Mouse (Mus musculus): ENCODE measurements at regions not wholly inside any gene's neighbourhood (a gene's known extent, or its start where the extent isn't known, plus 50 kb on each side); places are given as distances from the start of the nearest gene placed in this dataset.

DNA sequence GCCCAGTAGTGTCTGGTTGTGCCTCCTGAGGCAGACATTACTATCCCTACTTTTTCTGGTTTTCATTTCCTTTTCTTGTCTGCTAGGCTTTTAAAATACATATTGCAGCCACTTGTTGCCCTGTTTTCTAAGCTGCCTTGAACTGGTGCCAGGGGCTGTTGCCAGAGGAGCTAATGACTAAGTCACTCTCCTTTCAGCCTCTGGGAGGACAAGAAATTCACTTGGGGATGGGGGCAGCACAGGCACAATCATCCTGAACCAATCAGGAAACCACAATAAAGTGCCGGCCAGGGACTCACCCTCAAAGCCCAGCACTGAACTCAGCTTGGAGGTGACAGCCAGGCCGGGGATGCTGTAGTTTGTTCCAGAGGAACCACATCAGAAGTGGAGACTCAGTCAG, 740.3 kb downstream of the Dhx35 start:
- no peak for DNase-seq (ENCODE audit: low read depth)

DNA sequence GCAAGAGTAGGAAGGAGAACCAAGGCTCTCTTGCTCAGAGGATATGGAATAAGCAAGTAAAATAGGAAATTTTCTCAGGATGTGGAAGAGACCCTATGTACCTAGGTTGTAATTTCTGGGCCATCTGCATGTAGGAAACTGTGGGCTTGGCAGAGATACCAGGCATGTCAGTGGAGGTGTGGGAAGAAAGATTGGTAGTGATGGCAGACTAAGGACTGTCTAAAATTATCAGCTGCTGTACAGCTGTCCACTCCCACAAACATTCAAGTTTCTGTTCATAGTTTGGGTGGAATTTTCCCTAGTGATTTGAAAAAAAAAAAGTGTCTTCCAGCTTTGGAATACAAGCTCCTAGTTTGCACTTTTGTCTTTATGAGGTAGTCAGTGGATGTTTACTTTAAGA, 744.7 kb downstream of the Dhx35 start:
- no peak for DNase-seq (ENCODE audit: low read depth)

DNA sequence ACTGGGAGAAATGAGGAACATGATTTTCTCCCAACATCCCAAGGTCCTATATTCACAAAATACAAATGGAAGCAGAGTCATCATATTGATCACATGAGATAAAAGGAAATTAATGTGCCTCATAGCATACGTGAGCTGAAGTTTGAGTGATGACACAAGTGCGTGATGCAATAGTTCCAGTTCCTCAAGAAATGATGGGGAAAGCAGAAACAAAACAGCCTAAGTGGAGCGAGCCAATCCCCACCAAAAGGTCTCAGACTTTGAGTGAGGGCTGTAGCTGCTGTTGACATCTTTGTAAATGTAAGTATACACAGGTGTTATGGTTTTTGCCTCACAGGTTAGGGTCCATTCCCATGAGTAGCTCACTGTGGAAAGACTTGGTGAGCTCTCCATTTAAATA, 763.0 kb downstream of the Dhx35 start:
- no peak for DNase-seq (ENCODE audit: low read depth)

DNA sequence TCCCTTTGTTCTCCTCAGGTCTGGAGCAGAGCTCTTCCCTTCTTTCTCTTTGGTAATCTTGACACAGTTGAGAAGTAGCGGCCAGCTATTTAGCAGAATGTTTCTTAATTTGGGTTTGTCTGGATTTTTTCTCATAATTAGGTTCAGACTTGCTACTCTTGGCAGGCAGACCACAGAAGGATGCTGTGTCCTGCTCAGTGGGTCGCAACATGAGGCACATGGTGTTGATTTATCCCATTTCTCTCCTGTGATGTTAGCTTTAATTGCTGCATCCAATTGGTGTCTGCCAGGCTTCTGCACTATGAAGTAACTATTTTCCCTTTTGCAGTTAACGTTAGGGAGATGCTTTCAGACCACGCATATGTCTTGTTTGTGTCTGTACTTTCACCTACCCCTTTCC, 768.7 kb downstream of the Gm826 start:
- DNase-seq (ENCODE audit: low read depth), result no peak

DNA sequence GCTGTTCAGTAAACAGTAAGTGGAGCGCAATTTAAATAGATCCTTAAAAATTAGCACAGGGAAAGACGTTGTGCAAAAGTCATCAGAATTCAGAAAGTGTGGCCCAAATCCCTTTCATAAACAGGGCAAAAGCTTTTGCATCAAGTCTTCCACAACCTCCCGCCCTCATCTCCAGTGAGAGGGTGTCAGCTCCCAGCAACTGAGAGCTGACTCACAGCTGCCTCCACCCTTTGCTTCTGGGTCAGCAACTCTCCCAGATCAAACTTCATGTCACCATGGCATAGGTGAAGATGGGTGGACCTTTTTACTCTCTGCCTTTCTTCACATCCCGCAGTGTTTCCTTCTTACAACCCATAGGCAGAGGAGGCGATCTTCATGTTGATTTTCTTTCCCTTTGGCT, 768.0 kb downstream of the Gm826 start:
- no peak for DNase-seq (ENCODE audit: low read depth)

DNA sequence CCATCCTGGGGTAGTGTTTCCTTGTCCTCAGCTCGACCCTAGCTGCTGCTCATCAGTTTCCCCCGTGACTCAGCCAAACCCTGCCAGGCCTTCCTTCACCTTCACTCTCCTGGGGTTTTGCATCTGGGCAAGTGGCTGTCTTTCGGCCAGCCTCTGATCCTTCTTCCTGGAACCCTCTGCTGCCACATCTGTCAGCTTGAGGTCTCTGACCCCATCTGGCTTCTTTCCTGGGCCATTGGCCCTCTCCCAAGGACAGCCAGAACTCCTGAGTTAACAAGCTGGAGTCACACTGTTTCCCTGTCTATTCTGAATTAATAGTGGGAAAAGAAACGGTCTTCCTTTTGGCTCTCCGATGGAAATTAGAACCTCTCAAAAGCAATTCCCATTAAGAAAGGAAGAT, 767.5 kb downstream of the Gm826 start:
- no peak for DNase-seq (ENCODE audit: low read depth)

DNA sequence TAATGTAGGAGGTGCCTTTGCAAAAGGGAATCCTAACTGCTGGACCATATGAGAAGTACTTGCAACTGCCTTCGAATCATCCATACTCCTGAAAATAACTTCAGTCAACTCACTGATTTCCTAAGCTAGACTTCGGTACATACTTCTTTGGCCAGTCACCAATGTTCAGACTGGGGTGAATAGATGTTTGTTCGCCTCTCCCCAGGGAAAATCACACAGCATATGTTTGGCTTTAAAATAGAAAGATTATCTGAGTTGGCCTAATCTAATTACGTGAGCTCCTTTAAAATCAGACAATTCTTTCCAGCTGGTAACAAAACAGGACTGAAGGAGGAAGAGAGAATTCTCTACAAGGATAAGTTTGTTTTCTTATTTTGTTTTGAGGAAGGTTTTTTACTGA, 765.6 kb downstream of the Gm826 start:
- no peak for DNase-seq (ENCODE audit: low read depth)

DNA sequence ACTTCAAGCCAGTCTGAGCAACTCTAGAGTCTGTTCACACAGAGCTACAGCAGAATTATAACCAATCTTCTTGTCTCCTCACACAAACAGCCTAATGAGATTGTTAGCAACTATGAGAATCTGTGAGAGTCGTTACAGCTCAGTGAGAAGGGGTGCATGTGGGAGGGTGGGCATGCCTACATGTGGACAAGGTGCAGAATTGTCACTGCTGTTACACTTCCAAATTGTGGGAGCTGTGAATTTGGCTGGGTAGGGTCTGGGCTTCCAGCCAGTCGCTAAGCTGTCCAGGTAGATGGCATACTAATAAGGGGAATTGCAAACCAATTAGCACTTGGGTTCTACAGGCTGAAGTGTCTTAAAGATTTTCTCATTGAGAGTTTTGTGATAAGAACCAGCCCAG, 762.1 kb downstream of the Gm826 start:
- DNase-seq (ENCODE audit: low read depth), result no peak

DNA sequence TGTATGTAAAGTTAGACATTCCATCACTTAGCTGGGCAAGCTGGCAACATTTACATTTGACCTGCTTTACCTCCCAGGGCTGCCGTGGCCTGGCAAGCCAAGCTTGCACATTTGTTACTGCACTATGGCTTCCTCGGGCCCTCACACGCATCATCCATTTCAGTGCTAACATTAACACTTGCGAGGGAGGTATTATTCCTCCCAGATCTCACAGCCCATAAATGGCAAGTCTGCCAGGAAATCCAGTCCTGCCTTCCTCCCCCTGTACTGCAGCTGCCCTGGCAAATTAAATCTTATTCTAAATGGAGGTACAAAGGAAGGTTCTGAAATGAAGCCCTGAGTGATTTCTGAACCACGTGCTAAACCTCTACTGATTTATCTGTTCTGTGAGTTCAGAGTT, 758.7 kb downstream of the Gm826 start:
- no peak for DNase-seq (ENCODE audit: low read depth)

DNA sequence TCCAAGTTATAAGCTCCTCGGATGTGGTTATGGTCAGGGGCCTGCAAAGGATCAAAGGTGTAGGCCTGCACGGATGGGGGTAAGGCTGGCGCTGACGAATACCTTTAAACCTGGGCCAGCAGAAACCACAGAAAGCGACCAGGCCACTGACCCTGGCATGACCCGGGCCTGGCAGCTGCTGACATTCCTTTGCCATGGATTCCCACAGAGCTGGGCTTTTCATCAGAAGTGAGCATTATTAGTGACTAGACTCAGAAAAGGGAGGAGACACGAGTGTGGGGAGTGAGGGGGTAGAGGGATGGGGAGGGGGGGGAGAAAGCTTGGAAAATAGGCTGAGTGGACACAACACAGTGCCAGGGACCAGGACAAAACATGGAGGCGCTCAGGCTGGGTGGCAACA, 750.9 kb downstream of the Gm826 start:
- DNase-seq (ENCODE audit: low read depth), result no peak

DNA sequence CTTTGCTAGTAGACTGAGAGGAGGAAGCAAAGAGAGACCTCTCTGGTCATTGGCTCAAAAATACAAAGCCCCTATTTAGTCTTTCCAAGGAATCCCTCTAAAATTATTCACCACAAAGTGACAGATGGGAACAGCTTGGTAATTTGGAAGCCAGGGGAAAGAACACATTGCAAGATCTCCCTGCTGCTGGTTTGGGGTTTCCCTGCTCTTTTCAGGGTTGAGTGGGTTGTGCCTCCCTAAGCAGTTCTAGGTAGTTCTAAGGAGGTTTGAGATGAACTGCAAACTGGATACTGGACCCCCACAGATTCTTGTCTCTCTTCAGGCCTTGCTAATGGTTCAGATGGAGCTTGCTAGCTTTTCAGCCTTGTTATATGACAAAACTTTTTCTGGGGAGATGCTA, 749.3 kb downstream of the Gm826 start:
- no peak for DNase-seq (ENCODE audit: low read depth)

DNA sequence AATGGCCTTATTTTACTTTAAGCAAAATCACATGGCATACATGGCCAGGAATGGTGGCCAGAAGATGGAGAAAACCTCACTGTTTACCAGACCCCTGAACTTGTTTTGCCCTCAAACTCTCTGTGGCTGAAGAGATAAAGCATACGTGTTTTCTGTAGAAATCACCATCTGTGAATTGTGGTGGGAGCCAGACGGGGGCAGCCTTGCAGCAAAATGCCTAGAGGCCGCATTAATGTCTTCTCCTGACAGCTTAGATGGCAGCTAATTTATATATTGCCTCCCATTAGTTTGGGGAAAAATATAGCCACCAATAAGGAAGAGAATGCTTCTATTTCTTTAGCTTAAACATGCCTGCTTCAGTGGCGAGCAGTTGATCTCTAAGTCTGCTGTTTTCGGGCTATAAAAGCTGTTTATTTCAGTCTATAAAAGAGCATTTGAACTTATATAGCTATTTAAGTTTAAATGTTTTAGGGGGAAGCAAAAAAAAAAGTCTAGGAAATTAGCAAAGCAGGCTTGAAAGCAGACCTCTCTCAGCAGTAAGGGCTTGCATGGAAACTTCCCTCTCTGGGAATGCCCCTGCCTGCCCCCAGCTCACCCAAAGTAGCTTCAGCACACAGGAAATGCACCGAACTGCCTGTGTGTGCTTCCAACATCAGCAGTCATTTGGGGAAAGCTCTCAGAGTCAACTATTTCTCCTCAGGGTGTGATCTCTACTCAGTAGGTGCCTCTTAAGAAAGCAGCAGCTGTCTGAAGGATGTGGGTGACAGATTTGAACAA, 747.1 kb downstream of the Gm826 start:
- DNase-seq (ENCODE audit: low read depth), result no peak

DNA sequence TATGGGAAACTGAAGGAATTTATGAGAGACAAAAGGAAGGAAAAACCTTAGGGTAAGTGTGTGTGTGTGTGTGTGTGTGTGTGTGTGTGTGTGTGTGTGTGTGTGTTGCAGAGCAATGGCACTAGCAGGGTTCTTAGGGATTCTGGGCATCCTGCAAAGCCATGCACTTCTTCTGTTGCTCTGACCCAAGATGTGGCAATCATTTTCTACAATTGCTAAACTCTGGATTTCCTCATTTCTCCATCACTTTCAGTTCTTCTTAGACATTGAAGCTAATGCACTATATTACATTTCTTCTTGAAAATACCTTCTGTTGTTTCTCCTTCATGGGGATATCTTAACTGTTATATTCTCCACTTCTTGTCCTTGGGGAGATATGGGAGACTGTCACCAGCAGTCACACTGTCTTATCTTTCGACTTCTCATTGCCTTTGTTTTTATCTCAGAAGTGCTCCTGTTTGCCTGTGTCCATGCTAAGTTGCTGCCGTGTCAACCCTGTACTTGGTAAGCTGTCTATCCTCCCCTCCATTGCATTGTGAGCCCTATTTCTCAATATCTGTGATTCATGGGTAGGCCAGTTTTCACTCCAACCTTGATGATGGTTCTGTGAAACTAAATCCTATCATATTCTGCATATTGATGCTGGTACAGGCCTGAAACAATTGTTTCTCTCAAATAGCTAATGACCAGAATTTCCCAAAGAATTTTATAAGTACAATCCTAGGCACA, 742.4 kb downstream of the Gm826 start:
- no peak for DNase-seq (ENCODE audit: low read depth)

DNA sequence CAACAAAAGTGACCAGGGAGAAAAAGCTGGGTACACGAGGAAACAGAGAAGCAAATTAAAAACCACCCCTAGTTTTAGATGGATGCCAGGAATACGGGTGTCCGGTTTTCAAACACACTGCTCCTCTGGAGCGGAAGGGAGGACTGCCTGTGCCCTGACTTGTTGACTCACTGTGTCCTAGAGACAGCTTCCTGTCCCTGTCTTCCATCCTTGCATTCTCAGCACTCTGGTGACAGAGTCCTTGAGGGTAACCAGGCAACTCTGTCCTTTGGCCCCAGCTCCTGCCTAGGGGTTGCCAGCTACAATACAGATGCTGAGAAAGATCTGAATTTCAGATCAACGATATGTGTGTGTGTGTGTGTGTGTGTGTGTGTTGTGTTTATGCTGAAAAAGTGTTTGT, 741.1 kb downstream of the Gm826 start:
- no peak for DNase-seq (ENCODE audit: low read depth)

DNA sequence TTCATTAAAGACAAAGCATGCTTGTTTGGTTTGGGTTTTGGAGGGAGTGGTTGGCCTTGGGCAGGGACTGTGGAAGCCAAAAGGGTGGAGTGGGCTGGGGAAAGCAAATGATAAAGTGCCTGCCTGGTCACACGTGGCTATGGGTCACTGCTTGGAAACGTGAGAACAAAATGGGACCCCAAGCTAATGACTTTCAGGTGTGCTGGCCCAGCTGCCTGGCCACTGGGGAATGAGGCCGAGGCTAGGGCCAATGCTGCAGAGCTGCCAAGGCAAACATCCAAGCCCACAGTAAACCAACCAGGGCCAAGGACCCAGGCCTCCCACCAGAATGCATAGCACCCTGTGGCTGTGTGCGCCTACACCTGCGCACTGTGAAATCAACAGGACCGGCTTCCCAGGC, 737.7 kb downstream of the Gm826 start:
- DNase-seq (ENCODE audit: low read depth), result no peak

DNA sequence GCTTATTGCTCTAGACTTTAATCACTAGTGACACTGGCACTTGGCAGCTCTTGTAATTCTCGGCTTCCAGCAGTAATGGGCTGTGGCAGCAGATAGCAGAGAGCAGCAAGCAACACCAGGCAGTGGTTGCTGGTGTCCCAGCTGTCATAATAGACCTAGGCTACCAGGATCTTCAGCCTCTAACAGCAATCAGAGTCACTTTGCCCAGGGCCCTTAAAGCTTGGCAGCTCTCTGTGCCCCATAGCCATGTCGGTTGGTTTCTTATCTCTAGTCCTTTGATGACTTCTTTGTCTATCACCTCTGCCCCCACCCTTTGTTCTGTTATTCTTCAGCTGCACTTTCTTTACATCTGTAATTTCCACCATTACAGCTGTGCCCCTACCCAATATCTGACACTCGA, 735.9 kb downstream of the Gm826 start:
- no peak for DNase-seq (ENCODE audit: low read depth)

DNA sequence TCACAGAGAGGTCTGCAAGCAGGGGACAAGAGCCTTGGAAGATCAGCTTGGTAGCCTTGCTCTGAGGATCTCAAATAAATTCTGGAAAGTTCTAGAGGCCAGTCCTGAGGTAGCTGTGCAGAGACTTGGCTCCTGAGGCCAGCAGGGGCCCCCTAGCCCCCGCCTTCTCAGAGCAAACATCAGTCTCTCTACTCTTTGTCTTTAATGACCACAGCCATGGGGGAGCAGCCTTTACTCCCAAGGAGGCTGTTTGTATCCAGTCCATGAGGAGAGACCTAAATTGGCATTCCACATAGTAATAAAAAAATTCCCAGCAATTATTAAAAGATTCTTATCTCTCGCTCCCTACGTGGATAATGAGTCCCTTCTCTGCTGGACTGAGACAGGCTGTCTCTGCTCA, 726.8 kb downstream of the Gm826 start:
- no peak for DNase-seq (ENCODE audit: low read depth)

DNA sequence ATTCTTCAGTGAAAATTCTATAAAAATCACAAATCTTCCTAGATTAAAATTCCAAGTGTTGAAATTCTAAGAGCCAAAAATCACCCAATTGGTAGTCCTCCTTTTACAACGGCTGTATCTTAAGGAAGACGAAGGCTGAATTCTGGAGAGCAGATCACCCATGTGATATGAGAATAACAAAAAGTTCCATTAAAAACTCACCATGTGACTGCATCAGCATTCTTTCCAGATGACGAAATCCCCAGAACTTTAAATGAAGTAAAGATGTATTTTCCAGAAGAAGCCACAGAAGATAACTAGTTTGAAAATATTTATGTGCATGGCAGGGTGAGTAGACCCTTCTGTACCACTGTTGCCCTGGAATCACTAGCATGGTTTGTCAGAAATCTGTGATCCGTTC, 723.5 kb downstream of the Gm826 start:
- DNase-seq (ENCODE audit: low read depth), result no peak

DNA sequence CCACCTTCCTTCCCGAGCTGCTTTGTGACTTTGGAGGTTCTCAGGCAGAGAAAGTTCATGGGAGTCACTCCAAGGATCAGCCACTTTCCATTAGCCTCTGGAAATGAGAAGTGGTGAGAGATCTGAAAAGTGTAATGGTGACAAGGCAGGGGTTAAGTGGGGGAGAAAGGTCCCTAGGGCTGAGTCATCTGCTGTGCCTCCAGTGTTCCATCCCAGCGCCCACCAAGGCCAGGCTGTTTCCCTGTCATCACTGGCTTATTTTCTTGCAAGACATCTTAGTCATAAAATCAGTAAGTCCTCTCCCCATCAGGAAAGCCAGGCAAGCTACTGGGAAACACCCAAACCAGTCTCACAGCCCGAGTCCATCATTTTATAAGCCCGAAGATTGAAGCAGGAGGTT, 717.3 kb downstream of the Gm826 start:
- no peak for DNase-seq (ENCODE audit: low read depth)

DNA sequence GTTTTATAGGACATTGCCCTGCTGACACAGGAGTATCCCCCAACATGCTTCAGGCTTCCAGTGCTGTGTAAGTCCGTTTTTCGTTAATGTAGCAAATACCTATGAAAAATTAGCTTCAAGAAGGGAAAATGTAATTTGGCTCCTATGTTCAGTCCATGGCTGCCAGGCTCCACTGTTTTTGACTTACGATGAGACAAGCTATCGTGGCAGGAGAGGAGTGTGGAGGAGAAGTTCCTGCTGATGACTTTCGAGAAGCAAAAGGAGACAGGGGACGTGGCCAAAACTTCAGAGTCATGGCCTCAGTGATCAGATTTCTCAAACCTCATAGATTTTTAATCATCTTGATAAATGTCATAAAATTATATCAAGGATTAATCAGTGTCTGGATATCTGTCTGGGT, 712.7 kb downstream of the Gm826 start:
- DNase-seq (ENCODE audit: low read depth), result no peak

DNA sequence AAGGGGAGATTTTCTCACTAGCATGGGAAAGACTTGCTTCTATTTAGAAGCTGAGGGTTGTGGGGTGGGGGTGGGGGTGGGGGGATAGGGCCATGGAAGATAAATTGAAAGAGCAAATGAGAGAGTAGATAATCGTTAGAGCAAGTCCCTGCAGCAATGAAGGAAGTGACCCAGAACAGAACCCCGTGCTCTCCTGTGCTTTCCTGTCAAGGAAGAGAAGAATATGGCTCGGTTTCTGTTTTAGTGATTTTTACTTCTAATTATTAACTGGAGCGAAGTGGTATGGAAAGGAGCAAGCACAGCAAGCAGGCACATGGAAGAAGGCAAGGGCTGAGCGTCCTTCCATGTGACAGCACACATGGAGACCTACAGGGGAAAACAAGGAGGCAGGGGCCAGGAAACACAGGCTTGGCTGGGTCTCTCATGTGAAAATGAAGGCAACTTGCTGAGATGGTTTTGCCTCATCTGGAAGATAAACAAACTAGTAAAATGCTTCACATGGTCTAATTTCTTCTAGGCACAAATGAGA, 711.8 kb downstream of the Gm826 start:
- DNase-seq (ENCODE audit: low read depth), result no peak

DNA sequence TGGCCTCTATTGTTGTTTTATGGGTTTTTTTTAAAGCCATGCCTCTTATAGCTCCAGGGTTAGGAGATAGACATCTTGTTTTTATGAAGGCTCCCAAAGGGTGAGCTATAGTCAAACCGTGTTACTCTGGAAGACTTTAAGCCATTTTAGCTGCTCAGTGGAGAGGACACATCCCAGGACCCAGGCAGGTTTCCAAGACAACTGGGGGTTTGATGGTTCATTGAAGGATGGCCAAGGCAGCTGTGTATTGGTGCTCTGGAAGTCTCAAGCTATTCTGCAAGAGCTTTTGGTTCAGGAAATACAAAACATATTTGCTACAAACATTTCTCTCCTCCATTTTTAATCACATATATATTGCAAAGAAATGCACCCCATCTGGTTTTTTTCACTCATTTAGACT, 708.7 kb downstream of the Gm826 start:
- DNase-seq (ENCODE audit: low read depth), result no peak

DNA sequence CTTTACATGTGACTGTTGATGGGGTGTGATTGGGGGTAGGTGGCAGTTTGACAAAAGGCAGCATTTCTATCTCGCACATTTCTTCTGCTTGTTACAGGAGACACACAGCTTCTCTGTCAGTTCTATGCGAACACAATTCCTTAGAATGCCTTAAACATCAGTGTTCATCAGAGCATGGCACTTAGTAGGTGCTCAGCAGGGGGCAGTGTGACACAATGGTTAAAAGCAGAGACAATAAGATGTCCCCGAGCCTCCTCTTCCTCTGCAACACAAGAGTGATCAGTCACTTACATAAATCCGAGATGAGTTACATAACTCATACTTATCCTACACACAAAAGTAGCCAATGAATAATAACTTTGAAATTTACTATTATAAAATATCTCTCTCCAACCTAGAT, 688.1 kb downstream of the Gm826 start:
- DNase-seq (ENCODE audit: low read depth), result no peak

DNA sequence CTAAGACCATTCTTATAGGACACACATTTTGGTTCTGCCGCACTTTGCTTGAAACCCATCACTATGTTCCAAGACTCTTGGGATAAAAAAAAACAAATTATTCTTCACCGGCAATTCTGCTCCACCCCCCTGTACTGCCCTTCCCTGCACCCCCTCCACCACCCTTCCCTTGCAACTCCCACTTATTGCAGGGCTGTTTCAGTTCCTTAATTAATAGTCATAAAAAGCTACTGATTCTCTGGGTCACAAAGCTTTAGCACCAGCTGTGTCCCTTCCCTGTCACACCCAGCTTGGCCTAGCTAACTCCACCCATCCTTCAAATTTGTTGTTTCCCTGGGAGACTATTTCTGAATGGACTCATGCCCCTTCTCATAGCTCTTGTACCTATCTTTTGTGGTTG, 687.4 kb downstream of the Gm826 start:
- DNase-seq (ENCODE audit: low read depth), result no peak
